Mouse (Mus musculus): Measurements from ENCODE around the gene Cish. TPM values are rescaled to one million over a fixed set of nuclear protein-coding genes. Genes with fewer than 3 reads are reported as not detected.
"Not testable (repeated sequence)": the region's sequence is repeated elsewhere in the genome, so short reads cannot be mapped to it uniquely, and the experiment has no call there.

Cish gene
- total and polyA plus RNA-seq, 3 experiments = 13.9 to 34.8 (median 18.6) TPM

DNA sequence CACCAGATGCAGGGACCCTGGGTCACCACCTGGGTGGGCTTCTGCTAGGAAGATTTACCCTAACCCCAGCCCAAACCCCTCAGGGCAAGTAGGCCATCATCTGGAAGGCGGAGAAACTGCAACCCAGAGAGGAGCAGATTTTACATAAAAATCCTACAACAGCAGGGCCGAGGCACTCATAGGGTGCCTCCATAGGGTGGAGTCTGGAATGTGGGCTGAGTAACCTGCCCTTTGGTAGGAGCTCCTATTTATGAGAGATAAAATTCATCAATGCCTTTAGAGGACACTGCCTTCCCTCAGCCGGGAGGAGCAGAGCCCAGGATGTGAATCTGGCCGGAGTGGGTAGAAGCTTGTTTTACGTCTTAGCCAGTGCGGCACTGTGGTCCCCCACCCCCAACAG, 3.0 kb downstream of the Cish start:
- no peak for DNase-seq

DNA sequence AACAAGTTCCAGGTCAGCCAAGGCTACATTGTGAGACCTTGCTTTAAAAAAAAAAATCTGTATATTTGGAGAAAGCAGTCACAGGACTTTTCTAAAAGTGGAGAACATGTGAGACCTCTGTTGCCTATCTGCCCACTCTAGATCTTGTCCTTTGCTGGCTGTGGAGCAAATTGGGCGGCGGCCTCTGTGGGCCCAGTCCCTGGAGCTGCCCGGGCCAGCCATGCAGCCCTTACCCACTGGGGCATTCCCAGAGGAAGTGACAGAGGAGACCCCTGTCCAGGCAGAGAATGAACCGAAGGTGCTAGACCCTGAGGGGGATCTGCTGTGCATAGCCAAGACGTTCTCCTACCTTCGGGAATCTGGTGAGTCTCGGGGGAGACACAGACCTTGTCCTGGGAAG, 4.0 kb downstream of the Cish start:
- DNase-seq = no peak

DNA sequence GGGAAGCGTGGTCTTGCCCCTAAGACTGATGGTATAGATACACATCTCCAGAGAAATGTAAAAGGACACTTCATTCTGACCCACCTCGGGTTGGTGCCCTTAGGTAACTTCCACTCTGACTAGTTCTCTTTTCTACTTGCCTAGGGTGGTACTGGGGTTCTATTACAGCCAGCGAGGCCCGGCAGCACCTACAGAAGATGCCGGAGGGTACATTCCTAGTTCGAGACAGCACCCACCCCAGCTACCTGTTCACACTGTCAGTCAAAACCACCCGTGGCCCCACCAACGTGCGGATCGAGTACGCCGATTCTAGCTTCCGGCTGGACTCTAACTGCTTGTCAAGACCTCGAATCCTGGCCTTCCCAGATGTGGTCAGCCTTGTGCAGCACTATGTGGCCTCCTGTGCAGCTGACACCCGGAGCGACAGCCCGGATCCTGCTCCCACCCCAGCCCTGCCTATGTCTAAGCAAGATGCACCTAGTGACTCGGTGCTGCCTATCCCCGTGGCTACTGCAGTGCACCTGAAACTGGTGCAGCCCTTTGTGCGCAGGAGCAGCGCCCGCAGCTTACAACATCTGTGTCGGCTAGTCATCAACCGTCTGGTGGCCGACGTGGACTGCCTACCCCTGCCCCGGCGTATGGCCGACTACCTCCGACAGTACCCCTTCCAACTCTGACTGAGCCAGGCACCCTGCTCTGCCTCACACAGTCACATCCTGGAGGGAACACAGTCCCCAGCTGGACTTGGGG, 4.6 kb downstream of the Cish start:
- DNase-seq = no peak

DNA sequence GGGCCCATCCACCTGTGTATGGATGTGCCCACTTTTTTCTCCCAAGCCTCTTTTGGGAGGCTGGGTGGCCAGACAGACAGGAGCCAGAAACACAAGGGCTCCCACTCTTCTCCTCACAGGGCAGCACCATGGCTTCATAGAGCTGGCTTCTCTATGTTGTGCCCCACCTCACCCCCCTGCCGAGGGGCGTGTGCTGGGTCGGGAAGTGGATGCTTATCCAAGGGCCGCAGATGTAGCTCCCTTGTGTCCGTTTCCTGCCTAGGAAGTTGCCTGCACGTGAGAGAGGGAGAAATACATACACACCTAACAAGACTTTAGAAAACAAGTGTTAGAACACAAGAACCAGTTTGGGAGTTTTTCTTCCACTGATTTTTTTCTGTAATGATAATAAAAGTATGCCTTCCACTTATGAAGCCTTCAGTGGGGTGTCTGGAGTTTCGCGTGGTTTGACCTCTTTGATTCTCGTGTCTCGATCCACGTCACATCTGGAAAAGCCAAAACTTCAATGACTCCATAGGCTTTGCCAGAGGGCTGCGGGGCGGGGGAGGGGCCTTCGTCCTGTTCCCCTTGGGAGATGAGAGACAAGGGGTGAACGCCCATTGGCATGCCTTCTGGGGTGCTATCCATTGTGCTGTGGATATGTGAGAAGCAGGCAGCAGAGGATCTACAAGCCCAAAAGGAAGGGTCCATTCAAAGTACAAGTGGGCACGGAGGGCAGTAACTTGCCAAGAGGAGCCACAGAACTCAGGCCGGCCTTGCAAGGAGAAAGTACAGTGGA, 5.9 kb downstream of the Cish start:
- no peak for DNase-seq

DNA sequence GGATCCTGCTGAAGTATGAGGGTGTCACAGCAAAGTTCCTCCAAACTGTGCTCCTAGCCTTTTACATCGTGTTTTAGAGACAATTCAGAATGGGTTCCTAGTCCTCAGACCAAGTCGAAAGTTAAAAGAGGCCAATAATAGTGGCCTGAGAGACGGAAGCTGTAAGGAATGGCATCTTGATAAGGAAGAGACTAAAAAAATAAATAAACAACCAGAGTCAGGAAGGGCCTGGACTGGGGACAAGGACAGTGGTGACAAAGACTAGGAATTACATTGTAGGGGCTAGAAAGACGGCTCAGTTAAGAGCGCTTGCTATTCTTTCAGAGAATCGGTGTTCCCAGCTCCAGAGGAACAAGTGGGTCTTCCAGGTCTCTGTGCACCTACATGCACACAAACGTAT, 6.8 kb downstream of the Cish start:
- DNase-seq = no peak

DNA sequence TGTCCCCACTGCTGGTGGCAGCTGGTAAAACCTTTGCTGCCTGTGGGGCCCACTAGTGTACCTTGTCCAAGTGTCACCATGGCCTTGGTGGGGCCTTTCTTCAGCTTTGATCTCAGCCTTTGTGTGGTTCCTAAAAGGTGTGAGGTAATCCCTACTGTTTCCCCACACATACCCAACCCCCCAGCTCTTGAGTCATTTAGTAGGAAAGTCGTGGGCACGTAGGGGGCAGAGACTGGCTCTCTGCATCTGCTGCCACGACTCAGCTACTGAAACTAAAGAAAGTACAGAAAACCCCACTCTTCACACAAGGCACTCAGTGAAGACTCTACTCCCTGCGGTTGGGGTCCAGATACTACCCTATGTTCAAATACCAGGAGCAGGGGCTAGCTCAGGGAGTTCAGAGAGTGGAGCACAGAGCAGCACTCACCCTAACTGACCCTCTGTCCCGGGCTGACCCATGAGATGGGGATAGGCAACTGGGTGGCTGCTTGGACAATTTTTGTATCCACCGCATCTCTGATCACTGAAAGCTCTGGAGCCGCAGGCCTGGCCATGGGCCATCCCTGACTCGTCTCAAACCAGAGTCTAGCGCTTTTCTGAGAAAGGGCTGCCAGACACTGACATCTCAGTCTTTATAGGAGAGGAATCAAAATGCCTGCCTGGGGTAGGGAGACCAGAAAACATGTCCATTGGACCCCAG, 7.4 kb downstream of the Cish start:
- no peak for DNase-seq

DNA sequence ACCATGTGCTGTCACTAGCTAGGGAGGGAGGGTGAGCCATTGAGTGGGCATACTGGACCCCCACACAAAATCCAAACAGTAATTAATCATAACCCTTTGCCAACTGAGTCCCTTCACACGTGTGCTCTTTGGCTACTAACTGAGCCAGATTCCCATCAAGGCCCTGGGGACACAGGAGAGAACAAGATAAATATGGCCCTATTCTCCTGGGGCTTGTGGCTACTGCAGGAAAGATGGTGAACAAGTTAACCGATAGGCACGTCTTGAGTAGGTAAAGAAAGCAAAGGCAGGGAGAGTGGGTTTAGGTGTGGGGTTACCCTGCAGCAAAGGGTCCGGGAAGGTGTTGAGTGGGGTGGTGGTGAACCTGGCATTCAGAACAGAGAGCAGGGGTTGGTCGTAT, 8.1 kb downstream of the Cish start:
- DNase-seq = no peak

DNA sequence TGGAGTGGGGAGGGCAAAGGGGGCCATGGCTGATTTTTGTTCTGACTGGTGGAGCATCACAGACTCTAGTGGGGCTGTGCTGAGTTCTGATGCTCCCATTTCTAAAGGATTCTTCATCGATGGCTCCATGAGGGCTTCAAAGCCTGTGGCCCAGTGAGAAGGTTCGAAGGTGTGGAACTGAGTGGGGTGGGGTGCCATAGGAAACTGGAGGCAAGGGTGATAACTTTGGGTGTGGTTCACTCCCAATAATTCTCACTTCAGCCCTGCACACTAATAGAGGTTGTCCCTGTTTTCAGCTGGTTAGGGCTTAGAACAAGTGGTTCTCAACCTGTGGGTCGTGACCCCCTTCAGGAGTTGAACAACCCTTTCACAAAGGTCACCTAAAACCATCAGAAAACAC, 8.6 kb downstream of the Cish start:
- DNase-seq = no peak

DNA sequence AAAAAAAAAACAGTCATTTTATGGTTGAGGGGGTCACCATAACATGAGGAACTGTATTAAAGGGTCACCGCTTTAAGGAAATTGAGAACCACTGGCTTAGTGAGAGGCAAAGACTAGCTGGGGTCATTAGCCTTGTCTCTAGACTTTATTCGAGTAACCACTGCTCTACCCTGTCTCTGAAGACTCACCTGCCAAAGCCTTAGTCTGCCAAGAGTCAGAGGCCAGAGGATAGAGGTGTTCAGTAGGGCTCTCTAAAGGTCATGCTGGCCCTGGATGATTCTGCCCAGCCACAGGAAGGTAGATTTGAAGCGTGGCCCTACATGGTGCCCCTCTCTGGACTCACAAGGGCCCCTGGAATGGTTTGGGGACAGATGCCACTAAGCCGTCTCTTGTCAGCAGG, 9.2 kb downstream of the Cish start:
- DNase-seq = no peak

DNA sequence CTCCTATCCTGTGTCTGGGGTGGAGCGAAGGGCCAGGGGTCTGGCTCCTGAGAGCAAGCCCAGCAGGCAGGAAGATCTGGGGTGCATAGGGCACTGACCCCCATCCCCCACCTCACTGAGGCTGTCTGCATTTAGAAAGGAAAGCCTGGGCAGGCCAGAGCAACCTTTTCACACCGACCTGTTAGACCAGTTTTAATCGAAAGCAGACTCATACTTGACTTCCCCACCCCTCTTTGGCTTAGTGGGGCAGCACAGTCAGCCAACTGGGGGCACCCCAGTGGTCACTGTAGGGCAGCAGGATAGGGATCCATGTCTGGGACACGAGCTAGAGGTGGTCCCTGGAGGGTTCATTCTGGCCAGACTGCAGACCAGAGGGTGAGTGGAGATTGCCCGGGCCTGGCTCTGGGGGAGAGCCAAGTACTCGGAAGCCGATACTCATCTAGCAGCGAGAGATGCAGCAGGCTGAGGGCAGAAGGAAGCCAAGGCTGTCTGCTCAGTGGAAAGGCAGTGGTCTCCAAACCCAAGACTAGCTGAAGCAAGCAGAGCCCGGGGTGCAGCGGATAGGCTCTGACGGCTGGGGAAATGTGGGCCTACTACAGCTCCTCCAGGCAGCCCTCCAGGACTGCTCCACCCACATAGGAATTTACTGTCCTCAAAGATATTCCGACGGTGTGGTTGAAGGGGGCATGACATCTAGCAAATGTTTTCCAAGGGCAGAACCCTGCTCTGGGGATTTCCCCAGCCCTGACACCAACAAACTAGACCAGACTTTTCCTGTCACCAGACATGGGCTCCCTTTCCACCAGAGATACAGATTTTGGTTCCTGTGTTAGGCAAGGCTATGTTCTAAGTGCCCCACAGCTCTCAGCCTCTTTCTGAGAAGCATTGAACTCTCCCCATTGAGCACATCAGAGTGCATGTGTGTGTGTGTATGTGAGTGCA, 10.0 kb downstream of the Cish start:
- no peak for DNase-seq

DNA sequence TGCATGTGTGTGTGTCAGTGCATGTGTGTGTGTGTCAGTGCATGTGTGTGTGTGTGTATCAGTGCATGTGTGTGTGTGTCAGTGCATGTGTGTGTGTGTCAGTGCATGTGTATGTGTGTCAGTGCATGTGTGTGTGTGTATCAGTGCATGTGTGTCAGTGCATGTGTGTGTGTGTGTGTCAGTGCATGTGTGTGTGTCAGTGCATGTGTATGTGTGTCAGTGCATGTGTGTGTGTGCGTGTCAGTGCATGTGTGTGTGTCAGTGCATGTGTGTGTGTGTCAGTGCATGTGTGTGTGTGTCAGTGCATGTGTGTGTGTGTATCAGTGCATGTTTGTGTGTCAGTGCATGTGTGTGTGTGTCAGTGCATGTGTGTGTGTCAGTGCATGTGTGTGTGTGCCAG, 10.8 kb downstream of the Cish start:
- not testable (repeated sequence) for DNase-seq

DNA sequence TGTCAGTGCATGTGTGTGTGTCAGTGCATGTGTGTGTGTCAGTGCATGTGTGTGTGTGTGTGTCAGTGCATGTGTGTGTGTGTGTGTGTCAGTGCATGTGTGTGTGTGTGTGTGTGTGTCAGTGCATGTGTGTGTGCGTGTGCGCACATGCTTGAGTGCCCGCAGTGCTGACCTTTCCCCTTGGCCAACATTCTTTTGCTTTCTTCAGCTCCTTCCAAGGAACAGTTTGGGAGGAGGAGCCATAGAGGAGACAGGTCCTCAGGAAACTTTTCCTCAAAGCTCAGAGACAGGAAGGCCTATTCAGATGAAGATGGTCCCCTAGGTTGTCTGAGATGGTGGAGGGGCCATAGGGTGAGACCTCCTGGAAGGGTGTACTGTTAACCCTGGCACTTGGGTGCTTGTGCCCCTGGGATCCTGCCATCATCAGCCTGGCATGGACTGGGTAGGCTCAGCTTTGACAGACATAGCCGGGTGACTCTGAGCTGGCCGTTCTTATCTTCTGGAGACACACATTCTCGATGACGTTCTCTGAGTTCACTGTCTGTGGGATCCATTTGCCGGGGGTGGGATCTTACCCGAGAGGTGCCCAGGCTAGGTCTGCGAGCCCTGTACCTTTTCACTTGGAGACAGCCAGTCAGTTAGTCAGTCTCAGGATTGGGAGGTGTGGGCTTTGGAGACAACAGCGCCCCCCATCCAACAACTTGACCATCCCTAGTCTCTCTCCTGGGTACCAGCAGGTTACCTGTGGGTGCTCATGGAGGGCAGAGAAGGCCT, 11.5 kb downstream of the Cish start:
- peak; percentile 26 for DNase-seq

DNA sequence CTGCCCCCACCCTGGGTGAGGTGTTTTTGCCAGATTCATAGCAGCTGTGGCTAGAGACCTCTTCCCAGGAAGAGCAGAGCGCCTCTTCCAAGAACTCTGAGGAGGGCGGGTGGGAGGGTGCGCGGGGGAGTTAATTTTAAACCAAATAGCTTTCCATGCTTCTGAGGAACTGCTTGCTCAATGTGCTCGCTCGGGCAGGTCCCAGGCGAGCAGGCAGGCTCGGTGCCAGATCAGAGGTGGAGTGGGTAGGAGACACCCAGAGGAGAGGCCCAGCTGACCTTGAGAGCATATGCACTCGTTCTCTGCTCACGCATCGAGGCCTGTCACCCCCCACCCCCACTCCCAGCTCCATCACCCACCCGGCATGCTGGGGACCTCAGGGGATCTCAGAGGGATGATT, 12.1 kb downstream of the Cish start:
- DNase-seq = peak; percentile 81

DNA sequence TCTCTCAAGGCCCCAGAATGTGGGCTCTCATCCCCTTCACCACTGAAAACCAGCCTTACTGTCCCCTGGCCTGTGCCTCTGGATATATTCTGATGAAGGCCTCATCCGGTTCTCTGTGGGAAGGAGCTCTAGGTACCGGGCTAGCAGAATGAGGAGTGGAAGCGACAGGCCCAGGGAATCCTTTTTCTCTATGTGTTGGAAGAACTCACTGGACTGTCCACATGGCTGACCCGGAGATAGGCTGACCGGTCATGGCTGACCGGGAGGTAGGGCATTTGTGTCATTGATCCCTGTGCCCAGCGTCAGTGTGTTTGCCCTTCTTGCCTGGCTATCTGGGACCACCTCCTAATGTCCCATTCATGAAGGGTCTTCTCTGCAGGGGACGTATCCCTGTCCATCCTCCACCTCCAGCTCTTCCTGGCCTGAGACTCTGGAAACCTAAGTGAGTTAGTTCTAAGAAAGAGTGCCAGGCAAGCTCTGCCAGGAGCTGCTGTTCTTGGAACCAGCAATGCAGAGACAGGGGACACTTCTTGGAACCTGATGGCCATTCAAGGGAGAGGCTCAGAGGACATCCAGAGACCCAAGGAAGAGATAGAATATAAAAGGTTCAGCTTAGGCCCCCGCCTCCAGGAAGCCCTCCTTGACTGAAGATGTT, 12.6 kb downstream of the Cish start:
- DNase-seq = peak; percentile 44

DNA sequence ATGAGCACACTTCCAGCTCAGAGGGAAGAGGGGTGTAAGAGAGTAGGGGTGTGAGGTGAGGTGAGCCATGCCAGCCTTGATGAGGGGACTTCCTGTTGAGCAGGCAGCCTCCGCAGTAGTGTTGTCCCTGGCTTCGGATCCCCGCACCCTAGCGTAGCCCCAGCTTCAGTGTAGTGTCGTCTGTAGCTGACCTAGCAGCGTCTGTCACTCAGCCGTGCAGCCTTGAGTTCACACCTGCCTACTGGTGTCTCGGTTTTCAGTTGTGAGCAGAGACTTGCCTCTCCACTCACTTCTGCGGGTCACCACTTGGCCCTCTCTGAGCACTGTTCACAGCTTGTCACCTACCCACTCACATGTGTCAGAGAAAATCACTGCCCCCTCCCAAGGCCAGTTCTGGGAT, 13.3 kb downstream of the Cish start:
- no peak for DNase-seq

DNA sequence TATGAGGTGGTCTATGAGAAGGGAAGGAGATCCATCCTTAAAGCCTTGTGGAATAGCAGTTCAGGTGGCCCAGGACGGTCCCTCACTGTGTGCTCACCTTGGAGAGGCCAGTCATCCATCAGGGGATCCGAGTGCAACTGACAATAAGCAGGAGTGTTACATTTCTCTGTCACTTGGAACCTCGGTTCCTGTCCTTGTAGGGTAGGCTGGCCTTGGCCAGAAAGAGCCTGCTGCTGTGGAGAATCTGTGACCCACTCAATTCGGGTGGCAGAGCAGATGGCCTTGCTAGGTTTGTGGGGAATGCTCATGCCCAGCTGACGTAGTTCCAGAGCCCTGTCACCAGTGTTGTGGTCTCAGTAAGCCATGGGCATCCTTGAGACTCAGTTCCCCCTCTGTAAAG, 13.8 kb downstream of the Cish start:
- peak; percentile 69 for DNase-seq

DNA sequence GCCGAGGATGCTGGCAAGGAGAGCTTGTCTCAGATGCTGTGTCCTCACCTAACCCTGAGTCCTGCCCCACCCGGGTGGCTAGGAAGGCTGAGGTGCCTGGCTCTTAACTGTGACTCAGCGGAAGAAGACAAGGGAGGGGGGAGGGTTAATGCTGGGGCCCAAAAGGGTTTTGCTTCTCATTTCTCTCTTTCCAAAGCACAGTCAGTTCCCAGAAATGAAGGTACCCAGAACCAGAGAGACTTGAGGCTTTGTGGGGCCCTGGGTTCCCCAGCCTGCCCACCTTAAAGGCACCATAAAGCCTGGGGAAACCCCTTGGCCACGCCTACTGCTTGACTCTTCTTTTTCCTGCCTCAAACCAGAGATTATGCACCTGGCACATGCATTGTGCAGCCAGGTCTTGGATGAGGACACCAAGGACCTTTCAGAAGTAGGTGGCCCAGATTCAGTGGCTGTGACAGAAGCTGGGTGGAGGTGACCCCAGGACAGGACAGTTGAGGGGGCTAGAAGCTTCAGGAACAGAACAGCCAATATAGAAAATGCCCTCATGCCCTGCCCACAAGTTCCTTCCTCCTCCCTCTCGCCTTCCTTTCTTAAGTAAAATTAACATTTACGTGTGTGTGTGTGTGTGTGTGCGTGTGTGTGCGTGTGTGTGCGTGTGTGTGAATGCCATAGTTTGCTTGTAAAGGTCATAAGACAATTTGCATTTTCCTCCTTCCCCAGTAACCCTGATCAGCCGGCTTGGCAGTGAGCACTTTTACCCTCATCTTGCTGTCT, 17.2 kb downstream of the Cish start:
- DNase-seq = no peak

DNA sequence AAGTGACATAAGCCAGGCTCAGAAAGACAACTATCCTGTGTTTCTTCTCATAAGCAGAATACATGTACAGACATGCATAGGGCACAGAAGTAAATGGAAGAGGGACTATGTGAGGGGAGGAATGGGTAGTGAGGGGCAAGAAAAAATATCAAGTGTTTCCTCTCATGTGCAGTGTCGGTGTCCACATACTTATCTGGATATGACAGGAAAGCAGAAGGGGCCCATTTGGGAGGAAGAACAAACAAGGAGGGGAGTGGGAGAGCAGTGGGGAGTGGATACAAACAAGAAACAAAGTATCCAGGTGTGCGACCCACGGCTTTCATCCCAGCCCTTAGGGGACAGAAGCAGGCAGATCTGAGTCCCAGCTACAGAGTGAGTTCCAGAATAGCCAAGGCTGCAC, 18.1 kb downstream of the Cish start:
- no peak for DNase-seq

DNA sequence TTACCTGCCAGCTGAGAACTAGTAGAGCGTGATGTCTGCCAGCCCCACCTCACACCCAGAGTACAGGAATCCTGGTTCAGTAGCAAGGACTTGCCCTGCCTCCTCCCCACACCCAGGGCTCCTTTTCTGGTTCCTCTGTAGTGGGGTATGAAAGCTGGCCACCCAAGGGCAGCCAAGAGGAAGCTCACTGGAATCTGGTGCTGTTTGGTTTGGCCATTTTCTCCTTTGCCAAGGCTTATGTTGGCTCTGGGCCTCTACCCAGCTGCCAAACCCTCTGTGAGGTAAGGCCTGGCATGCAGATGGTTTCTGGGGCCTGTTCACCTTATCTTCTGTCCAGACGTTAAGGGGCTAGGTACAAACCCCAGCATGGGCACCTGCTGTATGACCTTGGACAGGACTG, 20.0 kb downstream of the Cish start:
- DNase-seq = peak; percentile 25

Measured in adrenal gland, adult 2 months (tissue).